Mouse (Mus musculus) CD4-positive, CD25-positive, alpha-beta regulatory T cell, adult 9 weeks (primary cell): ENCODE results near the gene Pnlip. TPM values are rescaled to one million over a fixed set of nuclear protein-coding genes. Genes with fewer than 3 reads are reported as not detected.

Experiments
- polyA plus RNA-seq: library from polyadenylated mRNA; unstranded; fragments of 100-300 nt; shearing (Covaris generic); gene quantifications from one replicate; pipeline ENCODE4 v1.2.1, GENCODE M21; 2017

The Pnlip gene
- polyA plus RNA-seq, result not detected

GRCm38 (mm10) chr19:58652198-58652597, at the start of gene Pnlip:
Gene Pnlip (plus strand): TSS chr19:58652498.

GRCm38 (mm10) chr19:58728445-58729031, 76.2 kb downstream of the Pnlip start, which contains the start of gene Pnliprp1:
Gene Pnliprp1 (plus strand): TSS chr19:58728887.

Other genes starting within 250 kb of the Pnlip start
- gene Gfra1, start 196.6 kb upstream of the Pnlip start, polyA plus RNA-seq, result 0.82 TPM
- gene Ccdc172, start 140.5 kb upstream of the Pnlip start, polyA plus RNA-seq, result not detected
- not detected for gene Pnliprp1, start 76.4 kb downstream of the Pnlip start, polyA plus RNA-seq
- gene Pnliprp2, start 107.2 kb downstream of the Pnlip start, polyA plus RNA-seq, result not detected
- gene 1700019N19Rik, start 142.0 kb downstream of the Pnlip start, polyA plus RNA-seq, result not detected